Mouse (Mus musculus): Measurements from ENCODE around the gene Rabl3.

DNA sequence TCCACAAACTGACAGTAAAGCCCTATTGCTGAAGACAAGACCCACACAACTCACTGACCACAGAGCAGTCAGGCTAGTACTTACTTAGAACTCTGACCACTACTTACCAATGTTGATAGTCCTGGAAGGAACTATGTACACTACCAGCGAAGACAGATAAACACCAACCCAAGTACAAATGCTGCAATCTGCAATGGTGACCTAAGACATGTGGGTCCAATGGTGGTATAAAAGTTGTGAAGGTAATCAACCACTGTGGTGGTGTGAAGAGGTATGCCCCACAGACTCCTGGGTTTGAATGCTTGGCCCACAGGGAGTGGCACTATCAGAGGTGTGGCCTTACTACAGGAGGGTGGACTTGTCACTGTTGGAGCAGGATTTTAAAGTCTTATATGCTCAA lies 20.0 kb upstream of the Rabl3 start:
- TF ChIP-seq CTCF (IDR thresholded peaks at IDR 0.05; ENCODE audit: borderline replicate concordance, insufficient read depth, low read depth, low read length): no peak
- TF ChIP-seq POLR2A (IDR thresholded peaks at IDR 0.05; ENCODE audit: borderline replicate concordance, insufficient read depth, low read length): no peak
